Mouse (Mus musculus): ENCODE data around the gene Polr3gl. TPM values are rescaled to one million over a fixed set of nuclear protein-coding genes. Genes with fewer than 3 reads are reported as not detected.

Gene Polr3gl
- 12.0 and 14.4 TPM in 2 replicates for polyA plus RNA-seq (2012; rRNA removed)

DNA sequence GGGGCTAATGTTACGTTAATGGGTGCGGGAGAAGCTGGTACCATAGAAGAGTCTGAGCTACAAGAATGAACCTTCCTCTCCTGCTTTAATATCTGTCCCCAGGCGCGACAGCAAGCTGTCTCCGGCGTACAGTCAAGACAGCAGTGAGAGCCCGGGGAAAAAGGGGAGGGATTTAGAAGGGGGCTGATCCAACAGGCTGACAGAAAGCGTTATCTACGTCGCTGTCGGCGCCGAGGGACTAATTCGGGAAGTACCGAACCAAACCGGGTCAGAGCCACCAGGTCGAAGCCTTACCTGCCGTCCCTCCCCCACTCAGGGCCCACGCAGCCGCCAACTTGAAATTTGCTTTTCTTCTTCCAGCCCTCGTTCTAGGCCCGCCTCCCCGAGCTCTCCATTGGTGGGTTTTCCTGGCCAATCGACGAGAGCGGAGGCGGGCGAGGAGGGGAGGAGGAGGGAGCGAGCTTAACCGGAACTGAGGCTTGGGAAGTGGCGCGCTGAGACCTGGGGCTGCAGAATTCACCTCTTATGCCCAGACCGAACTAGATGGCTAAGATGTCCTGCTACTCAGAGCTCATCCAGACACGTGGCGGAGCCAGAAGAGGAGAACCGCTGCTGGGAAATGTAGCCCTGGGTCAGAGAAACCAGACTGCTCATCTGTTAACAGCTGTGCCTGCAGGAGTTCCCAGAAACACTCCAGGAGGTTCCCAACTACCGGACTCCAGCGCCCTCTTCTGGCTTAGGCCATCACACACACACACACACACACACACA lies at the start of gene Polr3gl:
Polr3gl (minus strand) TSS at position 392 of the 771 bp plus-strand sequence.

DNA sequence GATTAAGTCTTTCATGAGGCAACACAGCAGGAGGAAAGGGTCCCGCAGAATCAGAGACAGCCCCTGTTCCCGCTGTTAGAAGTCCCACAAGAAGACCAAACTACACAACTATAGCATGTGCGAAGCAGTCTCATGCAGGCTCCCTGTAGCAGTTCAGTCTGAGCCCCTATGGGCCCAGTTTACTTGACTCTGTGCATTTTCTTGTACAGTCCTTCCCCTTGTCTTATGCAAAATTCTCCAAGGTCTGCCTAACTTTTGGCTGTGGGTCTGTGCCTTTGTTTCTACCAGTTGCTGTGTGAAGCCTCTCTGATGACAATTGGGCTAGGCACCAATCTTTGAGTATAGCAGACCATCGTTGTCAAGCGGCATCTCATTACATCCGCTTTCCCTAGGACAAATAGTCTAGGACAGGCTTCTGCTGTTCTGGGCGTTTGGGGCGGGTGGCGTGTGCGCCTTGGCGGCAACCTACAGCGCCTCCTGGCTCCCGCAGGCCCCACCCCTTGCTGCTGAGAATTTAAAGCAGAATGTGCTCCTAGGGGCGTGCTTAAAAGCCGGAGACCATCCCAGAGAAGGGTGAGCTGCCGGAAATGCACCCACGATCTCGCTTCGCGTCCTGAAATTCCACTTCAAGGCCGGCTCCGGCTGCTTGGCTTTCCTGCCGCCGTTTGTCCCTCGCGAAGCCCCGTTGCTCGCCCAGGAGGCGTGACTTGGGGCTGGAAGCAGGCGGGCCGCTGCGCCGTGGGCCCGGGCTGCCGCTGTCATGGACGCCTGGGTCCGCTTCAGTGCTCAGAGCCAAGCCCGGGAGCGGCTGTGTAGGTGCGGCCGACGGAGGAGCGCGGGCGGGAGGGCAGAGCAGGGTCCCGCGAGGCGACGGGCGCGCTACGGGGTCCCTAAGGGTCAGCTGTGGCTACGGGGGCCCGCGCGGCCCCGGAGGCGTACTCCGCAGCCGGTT lies 41.2 kb upstream of the Polr3gl start, which contains the start of the genes Pex11b and Gm42957:
Pex11b (plus strand) TSS at position 449 of the 952 bp plus-strand sequence.
Gm42957 (plus strand) TSS at position 547 of the 952 bp plus-strand sequence.

DNA sequence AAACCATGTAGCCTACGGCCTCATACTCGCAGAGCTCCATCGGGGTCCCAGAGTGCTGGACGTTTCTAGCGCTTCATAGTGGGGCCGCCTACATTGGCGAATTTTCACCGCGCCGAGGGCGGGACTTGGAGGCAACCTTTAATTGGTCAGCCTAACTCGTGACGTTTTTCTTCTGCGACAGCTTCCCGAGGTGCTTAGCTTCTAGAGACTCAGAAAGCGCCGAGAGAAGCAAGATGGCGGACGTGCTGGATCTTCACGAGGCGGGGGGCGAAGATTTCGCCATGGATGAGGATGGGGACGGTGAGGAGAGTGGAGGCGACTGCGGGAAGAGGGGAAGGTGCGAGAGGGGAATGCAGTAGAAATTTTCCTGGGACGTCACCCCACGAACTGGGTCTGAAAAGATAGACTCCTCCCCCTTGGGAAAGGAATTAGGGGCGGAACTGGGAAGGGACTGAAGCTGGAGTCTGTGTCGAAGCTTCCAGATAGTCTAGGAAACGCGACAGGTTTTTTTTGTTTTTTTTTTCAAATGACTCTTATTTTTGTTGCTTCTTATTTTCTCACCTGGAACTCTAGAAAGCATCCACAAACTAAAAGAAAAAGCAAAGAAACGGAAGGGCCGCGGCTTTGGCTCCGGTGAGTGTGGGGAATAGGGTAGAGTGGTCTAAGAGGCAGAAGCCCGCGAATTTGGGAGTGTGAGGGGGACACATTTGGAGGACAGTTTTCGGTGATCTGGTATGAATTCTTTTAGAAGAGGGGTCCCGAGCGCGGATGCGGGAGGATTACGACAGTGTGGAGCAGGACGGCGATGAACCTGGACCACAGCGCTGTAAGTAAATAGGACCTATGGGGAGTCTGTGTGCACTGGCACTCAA lies 36.0 kb upstream of the Polr3gl start, which contains the start of gene Rbm8a:
Rbm8a (plus strand) TSS at position 205 of the 872 bp plus-strand sequence.

DNA sequence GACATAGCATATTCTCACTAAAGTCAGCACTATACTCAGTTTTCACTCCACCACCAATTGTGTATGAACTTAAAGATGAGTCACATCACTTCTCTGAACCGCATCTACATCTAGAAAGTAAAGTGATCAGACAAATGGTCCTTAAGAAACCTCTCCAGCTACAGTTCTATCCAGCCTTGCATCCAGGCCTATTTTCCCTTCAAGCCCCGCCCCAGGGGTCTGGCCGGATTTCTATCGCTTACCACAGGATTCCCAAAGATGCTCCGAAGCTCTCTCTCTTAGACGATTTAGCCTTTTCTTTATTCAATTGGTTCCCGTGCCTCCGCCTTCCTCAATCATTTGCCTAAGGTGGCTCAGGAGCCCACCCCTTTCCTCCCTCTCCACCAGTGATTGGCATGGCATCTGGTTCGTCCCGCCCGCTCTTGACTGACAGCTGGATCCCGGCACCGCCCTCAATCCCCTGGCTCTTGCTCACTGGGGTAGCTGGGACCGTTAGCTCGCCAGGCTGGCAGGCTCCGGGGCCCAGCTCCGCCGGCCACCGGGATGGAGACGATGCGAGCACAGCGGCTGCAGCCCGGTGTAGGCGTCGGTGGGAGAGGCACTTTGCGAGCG lies 6.8 kb upstream of the Polr3gl start, which contains the start of gene Lix1l:
Lix1l (plus strand) TSS at position 511 of the 612 bp plus-strand sequence.

DNA sequence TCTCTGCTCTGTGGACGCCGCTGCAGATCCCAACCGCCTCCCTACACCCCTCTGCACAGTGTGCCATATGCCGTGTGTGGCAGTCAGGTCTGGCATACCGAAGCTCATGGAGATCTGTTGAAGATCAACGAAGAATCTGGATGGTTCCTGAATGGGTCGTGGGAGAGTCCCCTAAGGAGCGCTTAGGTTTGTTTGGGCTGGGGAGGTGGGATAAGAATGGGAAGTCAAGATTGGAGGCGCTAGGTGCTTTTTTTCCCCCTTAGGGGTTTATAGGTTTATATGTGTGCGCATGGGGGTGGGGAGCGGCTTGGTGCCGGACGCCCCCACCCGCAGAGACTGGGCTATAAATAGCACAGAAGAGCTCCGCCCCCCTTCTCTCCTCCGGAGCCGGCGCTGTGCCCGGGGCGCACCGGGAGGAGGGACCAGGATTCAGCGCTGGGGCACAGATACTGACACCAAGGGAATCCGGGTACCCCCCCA lies 2.3 kb upstream of the Polr3gl start, which contains the start of gene Ankrd34a:
Ankrd34a (plus strand) TSS at position 409 of the 480 bp plus-strand sequence.

DNA sequence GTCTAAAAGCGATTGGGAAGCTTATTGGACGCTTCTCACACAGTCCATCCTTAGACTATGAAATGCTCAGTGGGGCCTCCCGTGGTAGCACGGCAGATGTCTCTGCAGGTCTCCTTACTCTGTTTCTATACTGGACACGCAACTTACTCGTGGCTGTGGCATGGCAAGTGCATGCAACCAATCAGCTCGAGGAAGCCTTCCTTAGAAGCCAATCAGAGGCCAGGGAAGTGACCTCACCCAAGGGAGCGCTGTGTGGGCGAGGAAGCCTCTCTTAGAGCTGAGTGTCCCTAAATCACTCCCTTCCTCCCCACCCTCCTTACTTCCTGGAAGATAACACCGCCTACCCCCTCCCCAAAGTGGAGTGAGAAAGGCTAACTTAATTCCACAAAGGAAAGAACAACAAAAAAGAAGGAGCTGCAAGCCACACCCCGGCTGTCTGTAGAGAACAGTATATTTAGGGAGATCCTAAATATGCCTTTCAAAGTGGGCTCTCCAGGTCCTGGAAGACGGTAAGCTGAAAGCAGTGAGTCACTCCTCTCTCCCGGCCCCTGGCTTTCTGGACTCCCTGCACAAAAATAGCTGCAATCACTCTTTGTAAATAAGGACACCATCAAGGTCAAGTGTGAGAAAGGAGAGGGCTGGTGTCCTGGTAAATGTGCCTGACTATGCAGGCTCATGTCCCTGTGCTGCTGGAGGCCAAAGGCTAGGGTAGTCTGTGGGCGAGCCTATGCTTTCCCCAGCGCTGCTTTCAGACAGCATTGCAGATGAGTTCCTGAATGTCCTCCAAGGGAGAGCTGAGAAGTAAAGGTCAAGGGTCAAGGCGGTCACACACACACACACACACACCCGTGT lies 17.1 kb downstream of the Polr3gl start, which contains the start of gene Gm16253:
Gm16253 (plus strand) TSS at position 295 of the 852 bp plus-strand sequence.

DNA sequence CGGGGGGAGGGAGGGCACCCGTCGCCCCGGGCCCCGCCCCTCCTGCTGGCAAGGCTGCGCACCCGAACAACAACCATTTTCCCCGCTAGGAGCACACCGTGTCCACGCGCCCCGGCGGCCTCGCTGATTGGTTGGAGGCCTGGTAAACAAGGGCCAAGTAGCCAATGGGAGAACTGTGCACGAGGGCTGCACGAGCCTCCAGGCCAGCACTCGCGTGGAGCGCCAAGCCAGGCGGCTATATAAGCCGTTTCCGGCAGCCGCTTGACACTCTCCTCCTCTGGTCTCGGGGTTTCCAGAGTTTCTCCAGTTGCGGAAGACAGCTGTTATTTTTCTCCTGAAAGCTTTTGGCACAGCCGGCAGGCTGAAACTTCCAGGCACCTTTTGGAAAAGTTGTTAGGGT lies 36.3 kb downstream of the Polr3gl start, which contains the start of gene Txnip:
Txnip (plus strand) TSS at position 264 of the 400 bp plus-strand sequence.

Other genes starting within 250 kb of the Polr3gl start
- gene BC107364, start 141.9 kb downstream of the Polr3gl start, polyA plus RNA-seq (2012; rRNA removed): 0.02 and 0.05 TPM in 2 replicates
- gene Hfe2, start 69.0 kb downstream of the Polr3gl start, polyA plus RNA-seq (2012; rRNA removed): 3.9 and 4.2 TPM in 2 replicates
- gene Txnip, start 36.2 kb downstream of the Polr3gl start, polyA plus RNA-seq (2012; rRNA removed): 33.6 and 47.5 TPM in 2 replicates
- gene Gm16253, start 17.2 kb downstream of the Polr3gl start, polyA plus RNA-seq (2012; rRNA removed): not detected in 2 replicates
- 0.03 TPM in 2 replicates for gene Ankrd34a, start 2.5 kb upstream of the Polr3gl start, polyA plus RNA-seq (2012; rRNA removed)
- gene Lix1l, start 7.0 kb upstream of the Polr3gl start, polyA plus RNA-seq (2012; rRNA removed): 3.0 TPM in 2 replicates
- gene Rbm8a, start 35.8 kb upstream of the Polr3gl start, polyA plus RNA-seq (2012; rRNA removed): 25.0 and 29.0 TPM in 2 replicates
- 9.9 and 11.7 TPM in 2 replicates for gene Pex11b, start 41.2 kb upstream of the Polr3gl start, polyA plus RNA-seq (2012; rRNA removed)
- 0.03 TPM in 2 replicates for gene Gm42957, start 41.3 kb upstream of the Polr3gl start, polyA plus RNA-seq (2012; rRNA removed)
- 0.43 and 0.45 TPM in 2 replicates for gene Itga10, start 51.4 kb upstream of the Polr3gl start, polyA plus RNA-seq (2012; rRNA removed)
- 0.32 and 0.43 TPM in 2 replicates for gene Ankrd35, start 76.0 kb upstream of the Polr3gl start, polyA plus RNA-seq (2012; rRNA removed)
- gene Pias3, start 102.2 kb upstream of the Polr3gl start, polyA plus RNA-seq (2012; rRNA removed): 4.6 and 5.6 TPM in 2 replicates
- gene Nudt17, start 114.4 kb upstream of the Polr3gl start, polyA plus RNA-seq (2012; rRNA removed): 0.45 and 0.60 TPM in 2 replicates
- gene Polr3c, start 133.4 kb upstream of the Polr3gl start, polyA plus RNA-seq (2012; rRNA removed): 20.9 and 23.9 TPM in 2 replicates
- 11.8 and 14.6 TPM in 2 replicates for gene Rnf115, start 133.5 kb upstream of the Polr3gl start, polyA plus RNA-seq (2012; rRNA removed)
- gene Pdzk1, start 235.1 kb upstream of the Polr3gl start, polyA plus RNA-seq (2012; rRNA removed): 6.7 and 6.9 TPM in 2 replicates
- 0.05 and 0.19 TPM in 2 replicates for gene Cd160, start 235.2 kb upstream of the Polr3gl start, polyA plus RNA-seq (2012; rRNA removed)

Measured in liver, embryonic 14 days (tissue).